Mouse (Mus musculus) CH12.LX (cell line): ENCODE measurements around the gene Ntn3.

Experiments
- CHD2 ChIP-seq: IDR thresholded peaks from 2 replicates; pipeline ENCODE4 v1.6.1; 2011; ENCODE audit warnings: low read length, improper control_type of control experiment
- CTCF ChIP-seq, 2 experiments: IDR thresholded peaks in 1 of 2; conservative IDR thresholded peaks in 1 of 2; 2 replicates each; pipeline ENCODE4 v1.5.1; 2011 to 2012; ENCODE audit warnings: low read depth in 2 of 2, low read length in 2 of 2, improper control_type of control experiment in 1 of 2, inconsistent platforms in 1 of 2, mild to moderate bottlenecking in 1 of 2, moderate library complexity in 1 of 2
- PAX5 ChIP-seq: IDR thresholded peaks from 2 replicates; pipeline ENCODE4 v1.6.1; 2012; ENCODE audit warnings: low read length, inconsistent platforms, mixed read lengths
- POLR2A ChIP-seq: IDR thresholded peaks from 2 replicates; pipeline ENCODE4 v1.6.1; 2011; ENCODE audit warnings: low read depth, mild to moderate bottlenecking, improper control_type of control experiment, low read length
- USF2 ChIP-seq: conservative IDR thresholded peaks from 2 replicates; pipeline ENCODE4 v1.6.1; 2011; ENCODE audit warnings: low read depth, low read length, improper control_type of control experiment

DNA sequence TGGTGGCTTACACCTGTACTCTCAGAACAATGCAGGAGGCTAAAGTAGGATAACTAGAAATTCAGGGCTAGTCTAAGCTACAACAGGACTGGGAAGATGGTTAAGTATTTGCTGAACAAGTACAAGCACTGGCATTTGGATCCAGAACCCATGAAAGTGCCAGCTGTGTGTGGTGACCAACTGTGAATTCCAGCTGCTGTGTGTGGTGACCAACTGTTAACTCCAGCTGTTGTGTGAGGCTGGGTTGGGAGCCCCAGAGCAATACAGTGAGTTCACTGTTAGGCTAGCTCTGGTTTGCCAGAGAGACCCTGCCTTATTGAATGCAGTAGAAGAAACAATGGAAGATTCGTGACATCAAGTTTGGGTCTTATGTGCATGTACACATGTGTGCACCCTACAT is 27.1 kb upstream of the Ntn3 start:
- TF ChIP-seq USF2 (no peak), PAX5 (no peak), CHD2 (no peak), CTCF (conservative IDR thresholded peaks at IDR 0.05 in 1 of 2, IDR thresholded peaks at IDR 0.05 in 1 of 2; ENCODE audit: low read depth in 2 of 2, low read length in 2 of 2) (no peak), POLR2A (no peak)
